Mouse (Mus musculus) kidney, adult 2 months (tissue): ENCODE data around the gene Cela3b.

ENCODE experiments used
- CTCF ChIP-seq: fragments of 200-500 bp; conservative IDR thresholded peaks from 2 replicates; pipeline ENCODE4 v1.5.1; 2011; ENCODE audit warnings: low read depth, mild to moderate bottlenecking, control low read depth, low read length, moderate library complexity, mixed read lengths; ENCODE audit not compliant: insufficient read depth, insufficient read length
- POLR2A ChIP-seq: fragments of 200-500 bp; IDR thresholded peaks from one replicate; pipeline ENCODE4 v1.6.1; 2011; ENCODE audit warnings: low read depth, low read length, control low read depth

DNA sequence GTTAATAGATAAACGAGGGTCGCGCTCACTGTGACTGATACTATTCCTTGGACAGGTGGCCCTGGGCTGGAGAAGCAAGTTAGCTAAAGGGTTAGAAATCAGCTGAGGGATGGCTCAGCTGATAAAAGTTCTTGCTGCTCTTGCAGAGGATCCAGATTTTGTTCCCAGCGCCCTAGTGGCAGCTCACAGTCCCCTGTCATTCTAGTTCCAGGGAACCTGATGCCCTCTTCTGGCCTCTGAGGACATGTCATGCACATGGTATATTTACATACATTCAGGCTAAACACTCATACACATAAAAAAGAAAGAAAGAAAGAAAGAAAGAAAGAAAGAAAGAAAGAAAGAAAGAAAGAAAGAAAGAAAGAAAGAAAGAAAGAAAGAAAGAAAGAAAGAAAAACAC is 11.0 kb upstream of the Cela3b start:
- no peak for TF ChIP-seq POLR2A
- no peak for TF ChIP-seq CTCF
